Mouse (Mus musculus): ENCODE data around the gene Phkg1.
A peak's percentile ranks its signal among the peaks of the same experiment; 100 is the strongest.

DNA sequence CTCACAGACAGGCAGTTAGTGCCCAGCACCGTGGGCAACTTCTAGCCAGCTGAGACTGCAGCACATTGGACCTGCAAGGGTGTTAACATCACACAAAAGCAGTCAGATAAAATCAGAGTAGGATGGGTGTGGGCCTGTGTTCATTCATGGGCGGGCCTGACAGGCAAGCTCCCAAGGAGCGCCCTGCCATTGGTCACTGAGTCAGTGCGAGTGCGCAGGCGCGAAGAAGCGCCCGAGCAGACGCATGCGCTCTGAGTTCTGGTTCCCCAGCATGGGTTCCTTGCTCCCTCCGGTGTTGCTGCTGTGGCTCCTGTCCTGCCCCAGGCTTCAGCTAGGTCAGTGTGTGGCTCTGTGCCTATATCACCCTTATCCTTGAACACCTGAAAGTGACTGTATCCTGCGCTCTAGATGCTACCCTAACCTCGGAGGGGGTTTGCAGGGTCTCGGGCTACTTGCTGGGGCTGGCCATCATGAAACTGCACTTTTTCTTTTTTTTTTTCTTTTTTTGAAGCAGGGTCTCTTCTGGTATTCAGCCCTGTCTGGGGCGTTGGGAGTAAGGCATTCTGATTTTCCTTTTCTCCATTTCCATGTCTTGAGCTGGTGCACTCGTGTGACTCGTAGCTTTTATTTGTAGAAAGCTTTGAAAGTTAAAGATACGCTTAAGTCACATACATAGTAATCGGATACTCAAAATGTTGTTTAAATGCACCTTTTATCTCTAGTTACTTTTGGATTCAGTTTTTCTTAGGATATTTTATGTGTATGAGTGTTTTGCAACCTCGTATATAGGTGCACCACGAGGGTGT lies 51.4 kb downstream of the Phkg1 start, which contains the start of gene Sumf2:
- TF ChIP-seq POLR2A (IDR thresholded peaks at IDR 0.05; ENCODE audit: extremely low read depth, insufficient read depth, low read length) (peak; percentile 98), CTCF (IDR thresholded peaks at IDR 0.05; ENCODE audit: extremely low read depth, insufficient read depth, low read length) (no peak)
